Mouse (Mus musculus) thymus, postnatal 10 days (tissue): ENCODE measurements around the gene Morc1.
A peak's percentile ranks its signal among the peaks of the same experiment; 100 is the strongest.

Experiments used
- DNase-seq, 2 experiments: peaks; one replicate each; pipeline ENCODE4 v3.0.0; 2021; ENCODE audit warnings: low spot score in 2 of 2

Gene Morc1

DNA sequence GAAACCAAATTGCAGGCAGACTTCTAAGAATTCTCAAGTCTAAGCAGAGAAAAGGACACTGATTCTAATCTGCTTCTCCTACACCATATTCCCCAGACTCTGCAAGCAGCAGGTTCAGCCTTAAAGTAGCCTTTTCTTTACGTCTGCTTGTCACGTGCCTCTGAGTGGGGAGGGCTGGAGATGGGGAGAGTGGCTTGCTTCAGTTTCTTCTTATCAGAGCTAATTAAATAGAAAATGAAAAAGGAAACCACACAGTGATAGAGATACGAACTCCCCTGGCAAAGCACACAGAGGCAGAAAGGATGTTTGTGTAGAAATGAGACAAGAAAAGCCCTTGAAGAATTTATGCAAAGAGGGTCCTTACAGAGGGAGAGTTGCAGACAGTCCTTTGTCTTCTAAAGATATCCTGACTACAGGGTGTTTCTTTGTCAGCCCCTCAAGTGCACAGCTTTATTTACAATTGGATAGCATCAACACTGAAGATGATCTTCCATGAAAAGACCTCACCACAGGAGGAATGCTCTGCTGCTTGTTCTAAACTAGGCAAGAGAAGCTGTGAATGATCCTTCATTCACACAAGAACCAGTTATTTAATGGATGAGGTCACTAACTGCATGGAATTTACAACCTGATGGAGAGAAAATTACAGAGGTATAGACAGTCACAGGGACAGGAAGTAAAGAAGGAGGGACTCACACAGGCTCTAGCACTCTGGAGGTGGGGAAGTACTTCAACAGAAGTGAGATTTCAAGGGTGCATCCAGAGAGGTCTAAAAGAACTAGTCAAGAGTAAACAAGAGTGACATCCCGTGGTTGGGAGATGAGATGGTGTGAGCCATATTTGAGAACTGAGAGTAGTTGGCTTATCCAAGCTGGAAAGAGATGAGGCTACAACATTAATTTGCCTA, 44.1 kb downstream of the Morc1 start:
- DNase-seq: no peak

DNA sequence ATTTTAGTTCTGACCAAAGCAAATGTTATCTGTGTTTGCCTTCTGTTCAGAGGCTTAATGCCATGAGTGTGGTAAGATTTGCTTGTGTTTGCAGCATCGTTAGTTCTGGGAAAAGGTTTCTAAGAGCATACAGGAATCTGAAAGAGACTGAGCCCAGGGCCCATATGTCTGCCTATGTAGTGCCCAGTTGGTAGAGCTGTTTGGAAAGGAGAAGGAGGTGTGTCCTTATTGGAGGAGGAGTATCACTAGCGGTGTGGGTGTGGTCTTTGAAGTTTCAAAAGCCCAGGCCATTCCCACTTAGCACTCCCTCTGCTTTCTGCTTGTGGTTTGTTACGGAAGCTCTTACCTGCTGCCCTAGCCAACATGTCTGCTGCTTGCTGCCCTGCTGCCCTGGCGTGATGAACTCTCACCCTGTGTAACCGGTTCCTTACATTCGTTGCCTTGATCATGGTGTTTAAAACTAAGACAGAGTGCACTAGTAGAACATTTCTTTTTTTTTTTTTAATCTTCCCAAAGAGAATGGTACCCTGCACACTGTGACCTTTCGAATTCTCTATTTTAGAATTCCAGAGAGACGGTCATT, 48.3 kb downstream of the Morc1 start:
- no peak for DNase-seq

DNA sequence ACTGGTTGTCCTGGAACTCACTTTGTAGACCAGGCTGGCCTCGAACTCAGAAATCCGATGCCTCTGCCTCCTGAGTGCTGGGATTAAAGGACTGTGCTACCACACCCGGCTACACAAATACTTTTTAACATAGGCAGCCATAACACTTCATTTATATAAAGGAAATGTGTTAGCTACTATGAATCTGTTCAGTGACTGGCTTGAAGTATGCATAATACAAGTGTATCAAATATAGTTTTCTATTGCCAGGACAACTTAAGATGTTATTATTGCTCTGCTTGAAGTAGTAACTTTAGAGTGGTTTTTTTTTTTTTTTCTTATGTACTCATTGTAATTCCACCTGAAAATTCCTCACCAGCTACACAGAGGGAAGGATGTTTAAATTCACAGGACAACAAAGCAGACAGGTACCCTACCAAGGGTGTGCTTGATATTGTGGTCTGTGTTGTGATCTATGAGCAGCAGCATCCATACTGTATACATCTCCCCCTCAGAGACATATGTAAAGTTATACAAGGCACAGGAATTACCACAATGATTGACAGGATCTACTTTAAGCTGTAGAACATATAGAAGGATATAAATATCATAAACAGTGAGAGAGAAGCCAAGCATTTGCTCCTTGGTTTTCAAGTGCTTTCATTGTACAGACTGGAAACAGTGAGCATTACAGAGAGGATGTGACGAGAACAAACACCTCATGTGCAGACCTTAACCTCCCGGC, 85.9 kb downstream of the Morc1 start:
- DNase-seq: no peak

DNA sequence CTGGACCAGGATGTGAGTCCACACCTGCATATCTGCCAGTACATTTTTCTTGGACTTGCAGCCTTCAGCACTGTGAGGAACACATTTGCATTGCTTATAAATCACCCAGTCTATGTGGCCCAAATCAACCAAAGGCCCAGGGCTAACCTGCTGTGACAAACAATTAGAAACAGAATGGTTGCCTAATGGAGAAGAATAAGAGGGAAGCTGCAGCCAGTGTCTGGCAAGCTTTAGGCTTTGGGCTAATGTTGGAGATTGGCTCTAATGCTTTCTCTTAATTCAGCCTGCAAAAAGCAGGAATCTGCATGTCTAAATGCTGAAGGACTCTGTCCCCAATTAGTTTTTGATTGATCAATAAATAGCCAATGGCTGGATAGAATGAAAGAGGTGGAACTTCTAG, 88.5 kb downstream of the Morc1 start:
- no peak for DNase-seq

DNA sequence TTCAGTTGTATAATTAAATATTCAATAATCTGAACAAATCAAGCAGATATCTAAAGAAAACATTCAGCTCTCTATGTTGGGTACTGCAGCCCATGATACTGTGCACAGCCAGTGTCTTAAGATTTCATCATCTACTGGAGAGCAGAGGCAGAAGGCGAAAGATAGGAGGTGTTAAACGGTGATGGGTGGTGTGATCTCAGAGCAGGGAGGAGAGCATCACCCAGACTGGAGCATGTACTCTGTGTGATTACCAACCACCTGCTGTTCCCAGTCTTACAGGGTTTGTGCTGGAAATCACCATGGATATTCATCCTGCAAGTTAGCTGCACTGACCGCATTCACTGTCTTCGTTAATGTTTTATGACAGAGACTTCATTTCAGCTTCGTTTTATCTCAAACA, 106.1 kb downstream of the Morc1 start:
- no peak for DNase-seq

DNA sequence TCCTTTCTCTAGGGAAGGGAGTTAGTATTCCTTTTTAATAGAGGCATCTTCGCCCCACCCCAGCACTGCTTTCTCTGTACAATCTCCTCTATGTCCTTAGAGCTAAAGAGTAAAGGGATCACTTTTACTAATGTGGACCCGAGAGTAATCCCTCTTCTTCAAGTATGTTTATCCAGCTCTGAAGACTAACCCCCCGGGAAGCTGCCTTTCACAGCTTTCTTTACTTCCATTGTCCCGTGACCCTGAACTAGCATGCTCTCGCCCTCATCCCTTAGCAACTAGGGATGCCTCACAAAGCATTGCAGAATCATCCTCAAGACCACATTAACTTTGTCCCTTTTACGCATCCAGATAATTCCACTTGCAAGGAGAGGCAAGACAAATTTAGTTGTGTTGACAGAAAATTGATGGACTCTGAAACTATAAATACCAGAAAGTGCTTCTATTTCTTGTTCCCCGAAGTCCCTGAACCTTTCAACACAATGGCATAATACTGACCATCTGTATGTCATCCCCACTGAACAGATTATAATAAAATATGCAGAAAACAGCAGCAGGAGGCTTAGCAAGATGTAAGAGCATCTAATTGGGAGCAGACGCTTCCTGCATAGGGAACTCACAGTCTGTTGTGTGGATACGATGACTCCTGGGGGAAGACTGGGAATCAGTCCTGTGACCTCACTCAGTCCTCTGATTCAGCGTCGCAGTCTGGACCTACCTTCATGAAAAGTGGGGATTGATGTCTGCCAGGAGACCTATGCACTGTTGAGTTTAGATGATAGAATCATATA, 131.4 kb downstream of the Morc1 start:
- no peak for DNase-seq

DNA sequence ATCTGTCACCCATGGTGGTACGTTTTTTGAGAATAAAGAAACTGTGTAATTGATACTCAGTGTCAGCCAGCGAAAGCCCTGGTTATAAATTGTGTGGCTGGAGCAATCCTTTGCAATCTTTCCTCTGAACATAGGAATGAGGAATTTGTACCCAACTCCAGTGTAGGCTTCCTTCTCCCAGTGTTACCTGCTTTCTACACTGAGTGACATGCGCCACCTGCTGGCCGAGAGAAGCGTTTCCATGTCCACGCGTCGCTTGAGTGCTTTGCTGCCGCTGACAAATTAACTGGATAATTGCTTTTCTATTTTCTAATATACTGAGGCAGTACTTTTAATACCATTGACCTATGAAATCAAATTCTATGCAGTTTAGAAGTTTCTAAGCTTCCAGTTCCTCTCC, 139.3 kb downstream of the Morc1 start:
- peak; percentile 26 to 69 for DNase-seq

DNA sequence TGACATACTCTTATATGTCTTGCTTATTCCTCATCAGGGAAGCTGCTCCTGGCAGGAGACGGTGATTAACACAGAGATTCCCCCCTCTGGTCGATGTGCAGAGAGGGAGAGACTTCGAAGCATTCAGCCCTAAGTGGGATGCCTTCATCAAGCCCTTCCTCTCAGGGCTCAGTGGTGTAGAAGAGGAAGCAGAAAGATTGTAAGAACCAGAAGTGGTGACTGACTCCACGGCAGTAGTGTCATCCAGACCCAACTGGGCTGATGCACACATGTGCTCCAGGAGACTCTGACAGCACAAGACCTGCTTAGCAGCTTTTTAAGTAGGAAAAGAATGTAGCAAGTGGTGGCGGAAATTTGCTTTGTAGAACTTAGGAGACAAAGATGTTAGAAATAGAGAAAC, 143.0 kb downstream of the Morc1 start:
- DNase-seq: no peak

DNA sequence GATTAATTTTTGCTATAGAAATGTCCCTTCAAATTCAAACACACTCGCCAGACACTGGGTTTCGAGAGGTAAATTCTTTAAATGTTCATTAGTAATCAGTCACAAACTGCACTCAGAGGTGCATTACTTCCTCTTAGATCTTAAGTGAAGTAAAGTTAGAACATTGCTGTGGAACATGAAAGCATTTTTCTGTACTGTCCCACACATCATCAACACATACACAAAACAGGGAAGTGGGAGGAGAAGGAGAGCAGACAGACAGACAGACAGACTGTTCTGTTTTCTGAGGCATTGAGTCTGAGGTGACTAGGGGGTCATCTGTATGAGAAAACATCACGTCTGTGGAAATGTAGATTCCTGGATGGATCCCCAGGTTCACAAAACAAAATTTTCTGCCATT, 143.5 kb downstream of the Morc1 start:
- no peak for DNase-seq

DNA sequence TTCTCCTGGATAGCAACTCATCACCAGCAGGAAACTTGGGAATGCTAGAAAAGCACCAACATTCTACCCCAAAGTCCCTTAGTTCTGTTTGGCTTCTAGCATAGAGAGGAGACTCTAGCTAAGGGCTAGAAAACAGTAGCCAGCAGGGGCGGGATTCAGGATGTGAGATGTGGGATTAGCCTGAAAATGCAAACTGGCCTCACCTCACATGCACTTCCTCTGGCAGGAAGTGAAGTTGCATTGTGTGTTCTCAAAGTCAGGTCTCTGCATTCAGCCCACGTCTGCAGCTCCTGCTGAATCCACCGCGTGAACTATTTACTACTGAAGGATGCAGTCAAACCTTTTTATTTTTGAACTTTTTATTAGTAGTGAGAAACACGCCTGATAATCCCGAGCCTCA, 154.3 kb downstream of the Morc1 start:
- no peak for DNase-seq

DNA sequence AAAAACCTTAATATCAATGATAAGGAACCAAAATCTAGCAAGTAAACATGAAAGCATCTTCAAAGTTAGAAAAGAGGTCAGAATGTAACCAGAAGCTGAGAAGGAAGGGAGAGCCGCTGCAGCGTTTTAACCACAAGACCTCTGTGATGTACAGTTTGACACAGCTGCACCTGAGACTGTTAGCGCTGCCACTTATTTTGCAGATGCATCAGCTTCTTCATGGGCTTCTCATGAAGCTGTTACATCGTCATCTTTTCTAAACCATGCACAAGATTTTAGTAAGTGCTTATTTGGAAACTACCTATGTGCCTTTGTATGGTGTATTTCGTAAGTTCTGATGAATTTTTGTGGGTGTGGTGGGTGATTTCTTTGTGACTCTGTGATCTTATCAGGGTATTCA, 163.4 kb downstream of the Morc1 start:
- DNase-seq: peak; percentile 65 to 75

DNA sequence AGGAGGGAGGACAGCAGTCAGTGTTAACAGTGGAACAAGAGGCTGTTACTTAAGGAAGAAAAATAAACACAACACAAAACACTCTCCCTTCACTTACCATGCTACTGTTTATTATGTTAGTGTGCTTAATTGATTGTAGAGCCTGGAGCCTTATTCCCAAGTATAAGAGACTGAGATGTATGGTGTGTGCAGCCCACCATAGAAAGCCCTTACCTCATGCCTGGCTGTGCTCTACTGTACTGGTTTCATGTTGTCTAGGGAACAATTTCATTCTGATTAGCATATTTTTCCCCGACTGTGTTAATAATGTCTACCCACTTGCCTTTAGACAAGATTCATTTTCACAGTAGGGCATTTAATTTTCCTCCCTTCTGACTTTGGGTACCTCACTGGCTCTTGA, 164.2 kb downstream of the Morc1 start:
- DNase-seq: no peak

DNA sequence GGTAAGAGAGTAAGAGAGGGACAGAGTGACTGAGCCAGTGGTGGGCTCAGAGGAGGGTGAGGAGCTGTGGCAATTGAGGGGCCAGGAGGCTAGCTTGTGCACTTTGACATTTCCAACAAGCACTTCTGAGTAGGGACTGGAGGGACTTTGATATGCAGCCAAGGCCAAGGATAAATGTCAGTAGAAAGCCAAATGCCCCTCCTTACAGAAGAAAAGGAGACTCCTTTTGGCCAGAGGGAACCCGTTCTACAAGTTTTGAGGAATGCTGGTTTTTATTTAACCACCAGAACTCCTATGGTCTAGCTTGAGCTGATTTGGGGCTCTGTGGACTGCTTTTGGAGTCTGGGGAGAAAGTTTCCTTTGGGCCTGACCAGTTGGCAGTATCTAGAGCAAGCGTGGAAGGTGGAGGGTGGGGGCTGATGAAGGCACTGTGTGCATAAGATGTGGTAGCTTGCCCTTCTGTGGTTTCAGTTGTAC, 172.7 kb downstream of the Morc1 start:
- DNase-seq: no peak

DNA sequence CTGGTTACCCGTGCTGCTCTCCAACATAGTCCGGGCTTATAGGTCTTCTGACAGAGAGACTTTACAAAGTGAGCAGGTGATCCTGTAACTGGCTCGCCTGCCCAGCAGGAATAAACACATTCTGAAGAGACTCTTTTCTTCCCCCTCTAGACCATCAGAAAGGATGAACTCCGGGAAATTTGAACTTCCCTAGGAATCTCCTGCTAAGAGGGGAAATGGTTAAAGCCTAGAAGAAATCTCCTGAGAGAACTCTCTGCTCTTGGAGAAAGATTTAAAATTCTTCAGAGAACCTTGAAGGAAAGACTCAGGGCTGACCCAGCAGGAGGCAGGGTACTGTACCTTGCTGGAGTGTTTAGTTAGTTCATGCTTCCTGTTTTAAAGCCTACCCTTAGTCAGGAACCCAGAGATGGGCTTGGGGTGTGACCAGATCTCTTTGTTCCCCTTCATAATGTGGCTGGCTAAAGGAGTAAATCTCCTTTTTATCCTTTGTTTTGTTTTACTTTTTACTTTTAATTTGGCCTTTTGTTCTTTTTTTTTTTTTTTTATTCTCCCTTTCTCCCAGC, 175.5 kb downstream of the Morc1 start:
- DNase-seq: no peak

DNA sequence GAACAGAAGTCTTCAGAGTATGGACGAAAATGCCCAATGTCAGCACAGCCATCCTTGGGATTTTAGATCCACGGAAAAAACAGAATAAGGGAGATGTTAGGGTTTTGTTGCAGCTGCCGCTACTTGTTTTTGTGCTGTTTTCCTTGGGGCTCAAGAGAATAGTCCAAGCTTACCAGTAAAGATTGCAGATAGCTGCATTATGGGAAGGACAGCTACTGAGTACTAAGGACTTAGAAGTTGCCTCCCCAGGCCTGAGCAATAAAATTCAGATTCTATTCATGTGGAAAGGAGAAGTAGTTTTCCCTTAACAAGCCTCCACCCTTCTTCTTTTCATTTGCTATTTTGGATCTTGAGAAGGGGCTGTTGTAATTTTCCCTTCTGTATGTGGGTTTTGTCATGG, 177.2 kb downstream of the Morc1 start:
- DNase-seq: no peak

DNA sequence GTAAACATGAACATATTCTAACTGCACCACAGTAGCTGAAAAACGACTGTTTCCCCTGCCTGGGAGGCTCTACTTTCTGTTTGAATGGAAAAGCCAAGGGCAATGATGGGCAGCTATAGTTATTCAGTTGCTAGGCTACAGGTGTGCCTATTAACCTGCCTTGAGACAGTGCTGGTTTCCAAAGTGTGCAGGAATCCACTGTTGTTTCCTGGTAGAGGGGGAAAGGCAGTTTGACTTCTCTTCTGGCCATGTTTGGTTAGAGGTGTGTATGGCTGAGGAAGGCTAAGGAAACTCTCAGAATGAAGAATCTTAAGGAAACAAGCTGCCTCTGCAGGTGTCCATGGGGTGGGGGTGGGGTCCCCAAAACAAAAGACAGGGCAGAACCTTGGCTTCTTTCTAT, 179.8 kb downstream of the Morc1 start:
- DNase-seq: no peak

DNA sequence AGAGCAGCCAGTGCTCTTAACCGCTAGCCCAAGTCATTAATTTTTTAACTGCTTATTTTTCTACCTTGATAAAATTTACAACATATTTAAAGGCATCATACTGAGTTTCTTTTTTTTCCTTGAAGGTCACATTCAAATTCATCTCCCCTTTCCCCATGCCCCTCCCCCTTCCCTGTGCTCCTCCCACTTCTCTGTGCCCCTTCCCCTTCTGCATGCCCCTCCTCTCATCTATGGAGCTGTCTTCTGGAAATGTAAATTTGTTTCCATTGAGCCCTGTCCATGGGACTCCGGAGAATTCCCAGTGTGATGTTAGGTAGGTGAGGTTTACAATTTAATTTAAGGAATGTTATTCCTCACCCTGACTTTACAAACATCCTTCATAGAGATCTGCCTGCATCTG, 180.4 kb downstream of the Morc1 start:
- no peak for DNase-seq

DNA sequence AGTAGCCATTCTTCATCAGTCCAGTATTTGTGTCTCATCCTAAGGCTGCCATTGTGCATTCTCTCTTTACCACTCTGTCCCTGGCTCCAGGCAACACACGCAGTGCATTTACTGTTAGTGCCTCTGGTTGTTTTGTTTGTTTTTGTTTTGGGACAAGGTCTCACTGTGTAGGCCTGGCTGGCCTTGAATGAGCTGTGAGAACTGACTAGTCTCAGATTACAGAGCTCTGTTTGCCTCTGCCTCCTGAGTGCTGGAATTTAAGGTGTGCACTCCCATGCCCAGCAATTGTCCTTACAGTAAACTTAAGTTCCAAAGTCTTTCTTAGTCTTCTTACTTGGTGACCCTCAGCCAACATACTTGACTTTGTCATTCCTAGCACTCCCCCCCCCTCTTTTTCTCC, 182.7 kb downstream of the Morc1 start:
- DNase-seq: no peak

DNA sequence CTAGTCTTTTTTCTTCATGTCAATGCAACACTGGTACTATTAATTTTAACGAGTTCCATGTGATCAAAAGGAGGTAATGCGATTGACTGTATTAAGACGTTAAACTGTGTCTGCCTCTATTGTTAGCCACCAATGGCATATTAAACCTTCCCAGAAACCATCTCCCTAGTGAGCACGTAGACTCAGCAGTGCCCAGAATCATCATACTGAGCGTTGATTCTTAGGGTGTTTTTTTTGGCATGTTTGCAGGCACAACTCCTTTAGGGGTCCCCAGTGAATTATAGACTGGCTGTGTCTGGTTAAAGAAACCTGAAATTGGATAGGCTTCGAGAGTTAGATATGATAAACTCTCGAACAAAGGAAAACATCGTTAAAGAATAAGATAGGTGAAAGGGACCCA, 189.5 kb downstream of the Morc1 start:
- no peak for DNase-seq

DNA sequence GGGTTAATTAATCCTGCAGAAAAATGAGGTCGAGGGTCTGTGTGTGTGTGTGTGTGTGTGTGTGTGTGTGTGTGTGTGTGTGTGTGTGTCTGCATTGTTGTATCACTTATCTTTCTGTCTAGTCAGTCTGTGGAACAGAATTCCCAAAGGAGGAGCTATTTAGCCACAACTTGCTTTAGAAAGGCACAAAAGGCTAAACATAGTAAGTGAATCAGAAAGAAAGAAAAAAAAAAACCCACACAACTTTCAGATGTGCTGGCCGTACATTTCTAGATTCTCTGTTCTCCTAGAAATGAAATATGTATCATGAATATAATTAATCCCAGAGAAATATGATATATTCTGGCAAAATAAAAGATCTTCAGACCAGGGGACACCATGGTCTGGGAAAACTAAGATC, 190.0 kb downstream of the Morc1 start:
- DNase-seq: no peak

DNA sequence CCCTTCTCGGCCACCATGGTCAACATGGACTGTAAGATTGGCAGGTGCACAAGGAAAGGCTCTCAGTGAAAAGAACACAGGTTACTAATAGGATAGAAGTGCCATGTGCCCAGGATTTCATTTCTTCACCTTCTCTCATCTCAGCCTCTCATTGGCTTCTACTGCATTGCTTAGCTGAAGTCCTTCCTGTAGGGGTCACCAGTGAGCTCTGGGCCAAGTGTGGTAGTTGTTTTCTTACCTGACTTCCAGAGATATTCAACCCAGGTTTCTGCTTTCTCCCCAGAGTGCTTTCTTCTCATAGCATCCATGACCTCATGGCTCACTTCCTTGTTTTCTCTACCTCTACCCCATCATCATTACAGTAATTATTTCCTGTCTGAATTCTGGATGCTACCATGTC, 192.4 kb downstream of the Morc1 start:
- DNase-seq: peak in 1 of 2 experiments; percentile 68

DNA sequence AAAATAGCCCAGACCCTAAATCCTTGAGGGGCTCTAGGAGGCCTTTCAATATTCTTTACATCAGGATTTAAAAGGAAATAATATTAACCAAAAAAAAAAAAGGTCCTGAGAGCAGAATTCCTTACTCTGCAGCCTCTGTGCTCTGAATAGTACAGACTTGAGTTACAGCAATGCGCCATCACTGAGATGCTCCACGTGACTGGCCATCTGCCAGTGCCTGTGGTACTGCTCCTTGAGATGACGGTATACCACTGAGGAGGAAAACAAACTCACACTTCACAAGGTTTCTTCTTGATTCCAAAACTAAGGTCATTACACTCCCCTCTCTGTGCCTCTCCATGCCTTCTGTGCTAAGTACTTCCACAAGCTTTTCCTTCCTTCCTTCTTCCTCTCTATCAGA, 195.1 kb downstream of the Morc1 start:
- DNase-seq: no peak
